Mouse (Mus musculus): Measurements from ENCODE around the gene 1110032F04Rik.

Gene 1110032F04Rik

DNA sequence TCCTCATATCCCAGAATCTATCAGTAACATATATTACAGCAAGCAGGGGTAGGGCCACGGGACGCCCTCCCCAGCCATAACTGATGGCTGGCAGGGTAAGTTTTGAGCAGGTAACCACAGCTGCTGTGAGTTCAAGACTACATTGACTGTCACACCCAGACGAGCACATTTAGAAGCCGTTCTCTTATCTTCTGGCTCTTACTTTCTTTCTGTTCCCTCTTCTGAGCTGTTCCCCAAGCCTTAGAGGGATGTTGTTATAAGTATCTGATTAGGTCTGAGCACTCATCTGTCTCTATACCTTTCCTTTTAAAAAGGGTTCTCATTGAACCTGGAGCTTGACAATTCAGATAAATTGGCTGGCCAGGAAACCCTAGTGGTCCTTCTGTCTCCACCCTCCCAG is 38.1 kb downstream of the 1110032F04Rik start:
- DNase-seq (ENCODE audit: low spot score in 2 of 2): no peak
